Mouse (Mus musculus): ENCODE results near the gene Zbtb38. TPM values are rescaled to one million over a fixed set of nuclear protein-coding genes. Genes with fewer than 3 reads are reported as not detected.

Zbtb38 gene
- total RNA-seq, 2 experiments from 2014 or later, result 42.3 to 45.2 TPM

DNA sequence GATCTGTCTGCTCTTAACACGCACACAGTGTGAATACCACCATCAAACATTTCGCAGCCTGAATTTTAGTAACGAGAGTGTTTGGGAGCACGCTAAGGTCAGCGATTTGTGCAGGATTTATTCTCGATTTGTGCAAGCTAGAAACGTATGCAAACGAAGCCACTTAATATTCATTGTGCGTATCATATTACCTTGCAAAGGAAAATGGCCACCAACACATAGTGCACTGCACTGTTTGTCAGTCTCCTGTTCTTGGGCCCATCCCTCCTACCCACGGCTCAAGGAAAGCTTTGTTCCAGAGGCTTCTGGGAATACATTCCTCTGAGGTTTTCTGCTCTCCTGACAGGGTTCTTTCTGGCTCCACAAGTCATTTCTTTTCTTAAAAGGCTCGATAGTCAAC, 37.5 kb downstream of the Zbtb38 start:
- no peak for DNase-seq (ENCODE audit: low spot score in 2 of 2)

- no peak for DNase-seq (ENCODE audit: low spot score in 2 of 2)
Measured at GRCm38 (mm10) chr9:96713472-96714390, 38.9 kb downstream of the Zbtb38 start.

DNA sequence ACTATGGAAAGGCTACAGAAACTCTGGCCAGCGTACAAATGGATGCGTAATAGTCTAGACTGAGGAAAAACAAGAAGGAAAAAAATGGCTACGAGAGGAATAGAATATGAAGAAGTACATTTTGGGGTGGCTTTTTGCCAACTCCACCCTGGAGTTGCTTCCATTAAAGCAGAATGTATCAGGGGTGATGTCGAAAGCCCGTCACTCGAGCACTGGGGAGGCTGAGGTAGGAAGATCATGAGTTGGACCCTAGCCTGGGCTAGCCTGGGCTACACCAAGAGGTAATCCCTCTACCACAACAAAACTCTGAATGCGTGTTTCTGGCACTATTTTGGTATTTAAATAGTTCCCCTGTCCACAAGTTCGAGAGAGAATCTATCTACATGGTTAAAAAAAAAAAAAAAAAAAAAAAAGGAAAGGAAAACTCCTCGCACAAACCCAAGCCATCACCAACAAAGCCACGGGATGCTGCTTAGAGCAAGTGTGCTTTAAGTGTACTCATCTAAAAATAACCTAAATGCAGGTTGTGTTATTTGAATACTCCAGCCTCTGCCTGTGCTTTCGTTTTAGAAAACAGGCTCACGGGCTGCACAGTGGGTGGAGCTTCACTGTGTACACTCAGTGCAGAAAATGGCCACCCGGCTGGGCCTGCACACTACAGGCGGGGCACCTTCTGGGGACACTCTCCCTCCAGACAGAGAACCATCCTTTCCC, 39.7 kb downstream of the Zbtb38 start:
- DNase-seq (ENCODE audit: low spot score in 2 of 2), result no peak

GRCm38 (mm10) chr9:96712045-96712444, 40.6 kb downstream of the Zbtb38 start:
- DNase-seq (ENCODE audit: low spot score in 2 of 2), result no peak

DNA sequence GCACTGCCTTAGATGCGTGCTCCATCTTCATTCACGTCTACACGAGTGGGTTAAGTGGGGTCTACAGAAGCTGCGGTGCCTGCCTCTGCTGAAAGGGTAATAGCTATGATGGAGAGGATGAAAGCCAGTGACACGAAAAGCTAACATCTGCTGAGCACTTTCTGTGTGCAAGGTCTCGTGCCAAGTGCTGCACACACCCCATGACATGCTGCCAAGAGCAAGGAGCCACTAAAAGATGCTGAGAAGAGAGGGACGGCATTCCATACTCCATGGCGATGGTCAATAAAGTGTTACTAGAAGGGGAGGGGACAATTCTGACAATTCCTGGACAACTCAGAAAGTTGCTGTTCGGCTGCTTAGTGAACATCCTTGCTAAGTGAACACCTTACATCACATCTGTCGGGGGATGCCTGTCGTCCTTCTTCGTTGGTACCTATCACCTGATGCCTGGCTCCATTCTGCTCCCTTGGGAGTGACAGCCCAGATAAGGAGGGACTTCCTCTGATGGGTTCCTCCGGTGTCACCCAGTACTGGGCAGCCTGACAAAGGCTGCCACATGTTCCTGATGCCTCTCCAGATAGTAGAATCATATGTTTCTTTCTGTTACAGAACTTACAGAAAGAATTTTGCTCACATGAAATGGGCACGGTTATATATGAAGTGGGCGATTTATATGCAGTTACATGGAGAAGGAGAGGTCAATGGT, 42.2 kb downstream of the Zbtb38 start:
- no peak for DNase-seq (ENCODE audit: low spot score in 2 of 2)

- DNase-seq (ENCODE audit: low spot score in 2 of 2), result no peak
Measured at GRCm38 (mm10) chr9:96708905-96709304, 43.7 kb downstream of the Zbtb38 start.

GRCm38 (mm10) chr9:96707964-96708363, 44.7 kb downstream of the Zbtb38 start:
- DNase-seq (ENCODE audit: low spot score in 2 of 2), result no peak

GRCm38 (mm10) chr9:96705576-96706285, 46.9 kb downstream of the Zbtb38 start:
- no peak for DNase-seq (ENCODE audit: low spot score in 2 of 2)

DNA sequence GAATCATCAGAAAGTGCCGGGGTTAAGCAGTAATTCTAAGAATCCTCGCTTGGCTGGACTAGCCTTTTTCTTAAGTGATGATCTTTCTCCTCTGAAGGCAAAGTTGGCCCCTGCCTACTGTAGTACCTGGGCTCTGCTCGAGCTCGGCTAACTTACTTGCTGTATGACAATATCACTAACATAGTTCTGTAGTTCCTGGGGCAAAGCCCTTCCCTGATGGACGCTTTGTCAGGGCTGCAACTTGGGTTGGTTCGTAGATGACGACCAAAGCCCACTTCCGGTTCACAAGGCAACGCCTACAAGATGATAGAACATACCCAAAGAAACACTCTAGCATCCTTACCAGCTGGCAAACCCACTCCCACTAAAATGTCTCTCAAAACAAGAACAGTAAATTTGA, 47.7 kb downstream of the Zbtb38 start:
- no peak for DNase-seq (ENCODE audit: low spot score in 2 of 2)

GRCm38 (mm10) chr9:96701891-96702290, 50.7 kb downstream of the Zbtb38 start:
- no peak for DNase-seq (ENCODE audit: low spot score in 2 of 2)

GRCm38 (mm10) chr9:96699276-96700035, 53.2 kb downstream of the Zbtb38 start:
- no peak for DNase-seq (ENCODE audit: low spot score in 2 of 2)

DNA sequence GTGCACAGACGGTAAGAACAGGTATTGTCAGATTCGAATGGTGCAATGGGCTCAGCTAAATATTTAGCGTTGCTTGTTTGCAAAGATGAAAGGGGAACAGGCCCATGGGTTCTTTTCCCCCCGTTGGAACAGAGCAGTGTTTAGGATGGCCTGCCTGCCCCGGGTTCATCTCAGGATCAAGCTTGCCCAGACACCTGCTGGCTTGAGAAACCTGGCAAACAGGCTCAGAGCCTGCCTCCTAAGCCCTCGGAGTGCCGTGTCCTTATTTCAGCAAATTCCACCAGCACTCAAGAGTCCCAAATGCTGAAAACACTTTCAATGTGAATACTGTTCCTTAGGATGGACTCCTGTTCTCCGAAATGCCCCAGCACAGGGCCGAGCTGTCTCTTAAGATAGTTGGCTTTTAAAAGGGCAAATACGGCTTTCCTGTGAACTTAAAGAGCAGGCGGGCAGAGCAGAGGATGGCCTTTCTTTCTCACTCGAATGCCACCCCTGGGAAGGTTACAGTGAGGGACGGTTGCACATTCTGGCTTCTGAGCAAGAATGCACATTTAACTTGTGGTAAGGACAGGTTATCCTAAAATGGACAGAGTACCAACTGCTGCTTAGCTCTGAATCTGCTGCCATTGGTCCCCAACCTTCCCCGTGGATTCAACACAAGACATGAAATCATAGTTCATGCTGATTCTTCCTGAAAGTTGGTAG, 55.7 kb downstream of the Zbtb38 start:
- no peak for DNase-seq (ENCODE audit: low spot score in 2 of 2)

GRCm38 (mm10) chr9:96696141-96696561, 56.5 kb downstream of the Zbtb38 start:
- DNase-seq (ENCODE audit: low spot score in 2 of 2), result no peak

GRCm38 (mm10) chr9:96690461-96690863, 62.2 kb downstream of the Zbtb38 start:
- DNase-seq (ENCODE audit: low spot score in 2 of 2), result no peak

- no peak for DNase-seq (ENCODE audit: low spot score in 2 of 2)
Measured at GRCm38 (mm10) chr9:96689076-96689475, 63.6 kb downstream of the Zbtb38 start.

GRCm38 (mm10) chr9:96688194-96688875, 64.3 kb downstream of the Zbtb38 start:
- no peak for DNase-seq (ENCODE audit: low spot score in 2 of 2)

DNA sequence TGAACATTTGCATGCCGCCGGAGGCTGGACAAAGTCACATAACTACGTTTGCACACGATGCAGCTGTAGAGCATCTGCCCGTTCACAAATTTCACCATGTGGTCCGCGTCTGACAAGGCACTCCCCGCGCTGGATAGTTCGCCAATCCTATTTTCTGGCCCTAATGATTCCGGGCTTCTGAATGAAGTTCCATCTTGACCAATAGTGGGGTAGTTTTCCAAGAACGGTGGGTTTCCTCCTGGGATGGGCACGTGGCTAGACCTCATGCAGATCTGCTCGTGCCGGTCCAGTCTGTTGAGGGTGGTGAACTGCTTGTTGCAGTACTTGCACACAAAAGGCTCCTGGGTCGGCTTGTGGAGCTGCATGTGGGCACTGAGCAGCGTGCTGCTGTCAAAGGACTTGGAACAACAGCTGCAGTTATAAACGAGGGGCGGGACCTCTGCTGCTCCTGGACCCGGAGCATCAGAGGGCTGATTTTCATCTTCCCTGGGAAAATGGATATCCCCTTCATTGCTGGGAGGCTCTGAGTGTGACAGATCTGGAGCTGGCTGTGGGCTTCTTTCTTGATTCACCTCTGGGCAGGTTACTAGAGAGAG, 64.9 kb downstream of the Zbtb38 start:
- DNase-seq (ENCODE audit: low spot score in 2 of 2), result no peak

GRCm38 (mm10) chr9:96685600-96686084, 67.0 kb downstream of the Zbtb38 start:
- no peak for DNase-seq (ENCODE audit: low spot score in 2 of 2)
